Comparison of ENCODE assay signal across 22 mouse cellular contexts in genomic region chr19:54113421-54113820, GRCm38 (mm10).
A peak's percentile ranks its signal among the peaks of the same experiment; 100 is the strongest.
DNase-seq lines count a peak whose midpoint lies in the region; ATAC-seq lines count a peak whose summit lies in the region.
"Had no signal": no experiment of that assay in that cellular context is flagged by ENCODE, and none has a peak within 500 bp of the region (broad histone marks: within the 10 kb centered on the region; RNA-seq: fewer than 3 reads in every experiment).

No protein-coding gene starts in this region.

- no peak overlapping the region for H3K4me2 ChIP-seq in midbrain, embryonic 11.5 days
- no peak overlapping the region for H3K4me2 ChIP-seq in midbrain, embryonic 13.5 days (replicated peaks)
- H3K4me2 ChIP-seq: embryonic facial prominence, embryonic 12.5 days; forebrain, embryonic 13.5 days; forebrain, embryonic 15.5 days had no signal

- no peaks in the 10 kb centered on the region for H3K36me3 ChIP-seq in midbrain, embryonic 11.5 days (ENCODE audit: control insufficient read depth, insufficient read depth, low read length)
- no peaks in the 10 kb centered on the region for H3K36me3 ChIP-seq in midbrain, embryonic 13.5 days
- H3K36me3 ChIP-seq: embryonic facial prominence, embryonic 10.5 days; embryonic facial prominence, embryonic 12.5 days; forebrain, embryonic 15.5 days; G1E had no signal

- DNase-seq in midbrain, embryonic 11.5 days (ENCODE audit: low spot score, missing footprints), result peak; percentile 80
- peak; percentile 28 for DNase-seq in R1 (ENCODE audit: low read depth, low spot score)
- peak; percentile 40 for DNase-seq in large intestine, adult 2 months (ENCODE audit: low read depth, low spot score)
- no peak for DNase-seq in kidney, postnatal 36 days
- no peak for DNase-seq in natural killer cell, adult 2 months (ENCODE audit: low spot score in 2 of 2)
- DNase-seq: adrenal gland, adult 8-10 months; adrenal gland, postnatal 14 days; adrenal gland, postnatal 36 days; cerebellum, adult 11-12 months; cerebellum, adult 2 months; cerebellum, adult 9-10 months; cerebellum, postnatal 10 days; cerebellum, postnatal 25 days; forebrain, postnatal 0 days had no signal

- ATAC-seq in midbrain, embryonic 11.5 days (ENCODE audit: low FRiP score), result no peak
- ATAC-seq in midbrain, embryonic 13.5 days, result no peak
- ATAC-seq: activated CD4-positive, CD25-positive, alpha-beta regulatory T cell, adult 4 months; forebrain, embryonic 13.5 days; forebrain, embryonic 15.5 days; forebrain, postnatal 0 days; Patski had no signal

- no peak overlapping the region for H3K27ac ChIP-seq in midbrain, embryonic 11.5 days (ENCODE audit: low read depth, low read length)
- no peak overlapping the region for H3K27ac ChIP-seq in midbrain, embryonic 13.5 days
- H3K27ac ChIP-seq: embryonic facial prominence, embryonic 10.5 days; embryonic facial prominence, embryonic 12.5 days; forebrain, embryonic 13.5 days; forebrain, embryonic 15.5 days had no signal

- no peak overlapping the region for H3K4me3 ChIP-seq in midbrain, embryonic 11.5 days (ENCODE audit: low read depth, low read length)
- H3K4me3 ChIP-seq in midbrain, embryonic 13.5 days (replicated peaks), result no peak overlapping the region
- H3K4me3 ChIP-seq: embryonic facial prominence, embryonic 10.5 days; embryonic facial prominence, embryonic 12.5 days; forebrain, embryonic 13.5 days; forebrain, embryonic 15.5 days had no signal

- no peak overlapping the region for H3K9ac ChIP-seq in midbrain, embryonic 11.5 days (ENCODE audit: low read length)
- no peak overlapping the region for H3K9ac ChIP-seq in midbrain, embryonic 13.5 days (replicated peaks)
- H3K9ac ChIP-seq: embryonic facial prominence, embryonic 12.5 days; forebrain, embryonic 13.5 days; forebrain, embryonic 15.5 days; forebrain, postnatal 0 days had no signal

- H3K27me3 ChIP-seq in midbrain, embryonic 11.5 days (ENCODE audit: control insufficient read depth, insufficient read depth, low read length), result no peaks in the 10 kb centered on the region; the same call in 1 of the 2 replicates
- H3K27me3 ChIP-seq in midbrain, embryonic 13.5 days, result peaks cover 2% of the 10 kb centered on the region; the same call in 1 of the 2 replicates
- H3K27me3 ChIP-seq: forebrain, embryonic 13.5 days; forebrain, embryonic 15.5 days had no signal

- no peaks in the 10 kb centered on the region for H3K4me1 ChIP-seq in midbrain, embryonic 11.5 days (ENCODE audit: control insufficient read depth, insufficient read depth, low read length)
- H3K4me1 ChIP-seq in midbrain, embryonic 13.5 days (replicated peaks), result peaks cover 13% of the 10 kb centered on the region

- 65% methylated on average over 6 of the region's 6 CpGs for WGBS in midbrain, embryonic 11.5 days
- 58% methylated on average over 6 of the region's 6 CpGs for WGBS in midbrain, embryonic 13.5 days
- WGBS in large intestine, adult 2 months, result 37% methylated on average over 6 of the region's 6 CpGs

- H3K9me3 ChIP-seq in midbrain, embryonic 11.5 days (ENCODE audit: control insufficient read depth, low read length), result no peaks in the 10 kb centered on the region
- H3K9me3 ChIP-seq in midbrain, embryonic 13.5 days, result no peaks in the 10 kb centered on the region
- H3K9me3 ChIP-seq: embryonic facial prominence, embryonic 10.5 days; embryonic facial prominence, embryonic 12.5 days; forebrain, embryonic 13.5 days; forebrain, embryonic 15.5 days; G1E had no signal

Comparison
In these comparisons a context has a peak if more than half of its experiments do, and no peak if none do; other contexts are left out.
1. DNase-seq: peak in midbrain, embryonic 11.5 days (single experiment), R1 (single experiment) and large intestine, adult 2 months (single experiment); none in kidney, postnatal 36 days (0 of 2) and natural killer cell, adult 2 months (0 of 2).